Mouse (Mus musculus) megakaryocyte, embryonic 14.5 days (primary cell): ENCODE data around the gene Cbarp. TPM values are rescaled to one million over a fixed set of nuclear protein-coding genes. Genes with fewer than 3 reads are reported as not detected.
"Not testable (repeated sequence)": the region's sequence is repeated elsewhere in the genome, so short reads cannot be mapped to it uniquely, and the experiment has no call there.

ENCODE experiments used
- H3K27me3 ChIP-seq: replicated peaks from 2 replicates; pipeline ENCODE3; 2012; ENCODE audit warnings: inconsistent platforms
- H3K36me3 ChIP-seq: replicated peaks from 2 replicates; pipeline ENCODE3; 2012; ENCODE audit warnings: low read length, inconsistent platforms, mixed read lengths
- H3K4me1 ChIP-seq: 2 replicates; pipeline ENCODE4 v1.6.1; 2012; ENCODE audit warnings: inconsistent platforms
- H3K4me3 ChIP-seq: replicated peaks from 2 replicates; pipeline ENCODE3; 2012; ENCODE audit warnings: moderate library complexity, mild to moderate bottlenecking, inconsistent platforms
- H3K9me3 ChIP-seq: 2 replicates; pipeline ENCODE4 v1.6.1; 2012; ENCODE audit warnings: inconsistent platforms
- FLI1 ChIP-seq: IDR thresholded peaks from 2 replicates; pipeline ENCODE4 v1.6.1; 2012; ENCODE audit warnings: low read length, inconsistent platforms, mixed read lengths
- GATA1 ChIP-seq: IDR thresholded peaks from 3 replicates; pipeline ENCODE4 v1.6.1; 2012; ENCODE audit warnings: mixed read lengths, low read length, inconsistent platforms, borderline replicate concordance
- polyA plus RNA-seq: library from polyadenylated mRNA; stranded (reverse); fragments of >175 nt; gene quantifications from 2 replicates; pipeline ENCODE4 v1.2.3, GENCODE M21; 2012; ENCODE audit warnings: low replicate concordance; ENCODE audit not compliant: insufficient read depth

Gene Cbarp
- polyA plus RNA-seq, 1 experiment: 4.8 TPM

DNA sequence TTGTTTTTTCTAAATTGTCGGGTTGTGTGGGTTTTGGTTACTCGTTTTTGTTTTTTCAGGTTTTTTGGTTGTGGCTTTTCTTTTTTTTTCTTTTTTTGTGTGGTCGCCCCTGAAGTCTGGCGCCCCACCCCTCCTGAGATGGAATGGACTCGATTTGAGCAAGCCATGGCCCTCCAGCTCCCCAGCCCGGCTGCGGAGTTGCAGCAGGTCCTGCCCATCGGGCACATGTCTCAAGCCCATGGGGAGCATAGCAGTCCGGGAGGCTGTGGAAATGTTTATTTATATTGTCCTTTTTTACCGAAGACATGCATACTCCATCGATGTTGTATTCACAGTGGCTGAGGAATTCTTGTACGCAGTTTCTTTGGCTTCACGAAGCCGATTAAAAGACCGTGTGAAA, 30.6 kb upstream of the Cbarp start:
- no peak overlapping the region for H3K4me3 ChIP-seq
- no peaks in the 10 kb centered on the region for H3K27me3 ChIP-seq
- peaks cover 82% of the 10 kb centered on the region for H3K4me1 ChIP-seq
- H3K36me3 ChIP-seq: peaks cover 37% of the 10 kb centered on the region
- no peaks in the 10 kb centered on the region for H3K9me3 ChIP-seq
- no peak for TF ChIP-seq FLI1
- TF ChIP-seq GATA1: no peak

DNA sequence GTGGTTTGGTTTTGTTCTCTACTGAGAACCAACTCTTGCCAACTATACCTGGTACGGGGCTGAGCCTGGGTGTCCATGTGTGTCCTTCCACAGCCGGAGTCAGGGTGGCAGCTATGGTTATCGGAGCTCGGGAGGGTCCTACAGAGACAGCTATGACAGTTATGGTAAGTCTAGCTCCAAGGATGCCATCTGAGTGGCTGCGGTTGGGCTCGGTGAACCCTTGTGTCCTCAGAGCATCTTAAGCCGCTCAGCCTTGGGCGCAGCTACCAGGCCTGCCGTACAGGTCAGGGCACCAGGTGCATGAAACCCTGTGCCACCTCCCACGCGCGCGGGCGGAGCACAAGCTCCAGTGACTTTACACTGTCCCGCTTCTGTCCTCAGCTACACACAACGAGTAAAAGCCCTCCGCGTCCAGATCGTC, 30.0 kb upstream of the Cbarp start:
- Histone ChIP-seq H3K27me3 (no peaks in the 10 kb centered on the region), H3K4me1 (peaks cover 84% of the 10 kb centered on the region), H3K4me3 (no peak overlapping the region), H3K9me3 (no peaks in the 10 kb centered on the region), H3K36me3 (peaks cover 33% of the 10 kb centered on the region)
- no peak for TF ChIP-seq FLI1
- TF ChIP-seq GATA1: no peak

DNA sequence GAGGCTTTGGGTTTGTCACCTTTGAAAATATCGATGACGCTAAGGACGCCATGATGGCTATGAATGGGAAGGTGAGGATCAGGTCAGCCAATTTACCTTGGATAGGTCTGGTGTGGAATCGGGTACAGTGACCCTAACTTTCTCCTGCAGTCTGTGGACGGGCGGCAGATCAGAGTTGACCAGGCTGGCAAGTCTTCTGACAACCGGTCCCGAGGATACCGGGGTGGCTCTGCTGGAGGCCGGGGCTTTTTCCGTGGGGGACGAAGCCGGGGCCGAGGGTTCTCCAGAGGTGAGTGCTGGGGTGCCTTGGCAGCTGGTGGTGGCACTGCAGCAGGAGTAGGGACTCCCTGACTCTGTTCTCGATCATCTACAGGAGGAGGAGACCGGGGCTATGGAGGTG, 29.4 kb upstream of the Cbarp start:
- H3K9me3 ChIP-seq: no peaks in the 10 kb centered on the region
- peaks cover 84% of the 10 kb centered on the region for H3K4me1 ChIP-seq
- no peak for TF ChIP-seq FLI1
- TF ChIP-seq GATA1: no peak
- H3K36me3 ChIP-seq: peaks cover 33% of the 10 kb centered on the region
- H3K27me3 ChIP-seq: no peaks in the 10 kb centered on the region
- no peak overlapping the region for H3K4me3 ChIP-seq

DNA sequence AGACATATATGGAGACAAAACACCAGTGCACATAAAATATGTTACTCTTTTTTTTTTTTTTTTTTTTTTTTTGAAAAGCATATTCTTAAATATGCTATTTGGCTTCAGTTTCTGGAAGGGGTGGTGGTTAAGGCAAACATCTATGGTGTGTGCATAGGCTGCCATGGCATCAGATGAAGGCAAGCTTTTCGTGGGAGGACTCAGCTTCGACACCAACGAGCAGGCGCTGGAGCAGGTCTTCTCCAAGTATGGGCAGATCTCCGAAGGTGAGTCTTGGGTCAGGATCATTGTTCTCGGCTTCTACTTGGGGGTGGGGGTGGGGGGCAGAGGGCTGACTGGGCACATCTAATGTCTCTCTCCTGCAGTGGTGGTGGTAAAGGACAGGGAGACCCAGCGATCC, 29.0 kb upstream of the Cbarp start:
- Histone ChIP-seq H3K4me1 (peaks cover 84% of the 10 kb centered on the region), H3K4me3 (no peak overlapping the region), H3K36me3 (peaks cover 33% of the 10 kb centered on the region), H3K27me3 (no peaks in the 10 kb centered on the region), H3K9me3 (no peaks in the 10 kb centered on the region)
- TF ChIP-seq GATA1 (no peak), FLI1 (no peak)

DNA sequence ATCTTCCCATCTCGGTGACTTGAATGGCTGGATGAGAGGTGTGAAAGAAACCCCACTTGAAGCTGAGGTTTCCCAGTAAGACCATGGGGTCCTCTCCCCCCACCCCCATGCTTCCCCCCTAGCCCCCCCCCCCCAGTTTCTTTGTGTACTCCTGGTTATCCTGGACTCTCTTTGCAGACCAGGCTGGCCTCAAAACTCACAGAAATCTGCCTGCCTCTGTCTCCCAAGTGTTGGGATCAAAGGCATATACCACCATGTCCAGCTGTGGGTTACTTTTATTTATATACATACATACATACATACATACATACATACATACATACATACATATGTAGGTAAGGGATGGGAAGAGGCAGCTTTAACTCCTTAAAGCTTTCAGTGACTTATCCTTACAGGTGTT, 28.4 kb upstream of the Cbarp start:
- Histone ChIP-seq H3K4me1 (peaks cover 84% of the 10 kb centered on the region), H3K4me3 (peak overlapping the region; percentile 95), H3K27me3 (no peaks in the 10 kb centered on the region), H3K9me3 (no peaks in the 10 kb centered on the region), H3K36me3 (peaks cover 33% of the 10 kb centered on the region)
- TF ChIP-seq FLI1 (no peak), GATA1 (no peak)

DNA sequence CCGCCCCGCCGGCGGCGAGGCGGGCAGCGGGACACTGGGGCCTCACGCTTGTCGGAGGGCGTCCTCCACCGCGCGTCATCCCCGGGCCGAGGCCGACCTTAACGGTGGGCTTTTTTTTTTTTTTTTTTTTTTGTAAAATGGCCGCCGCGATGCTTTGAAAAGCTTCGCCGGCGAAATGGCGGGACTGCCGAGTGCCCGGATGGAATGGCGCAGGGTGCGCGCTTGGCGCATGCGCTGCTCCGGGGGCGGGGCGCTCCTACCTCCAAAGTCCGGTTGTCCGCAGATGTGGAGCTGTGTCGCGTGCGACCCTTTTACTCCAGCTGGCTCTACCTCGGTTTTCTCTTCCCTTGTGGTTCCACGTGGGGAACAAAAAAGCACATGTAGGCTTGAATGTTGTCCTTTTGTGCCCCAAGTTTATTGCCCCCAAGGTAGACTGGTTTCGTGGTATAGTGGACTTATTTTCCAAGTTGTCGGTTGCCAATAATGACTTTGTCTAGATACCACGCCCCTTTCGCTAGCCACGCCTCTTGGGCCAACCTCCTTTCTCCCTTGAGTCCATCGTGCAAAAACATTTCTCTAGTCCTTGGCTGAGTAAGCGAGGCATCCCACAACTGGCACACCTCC, 27.5 kb upstream of the Cbarp start:
- H3K9me3 ChIP-seq: no peaks in the 10 kb centered on the region
- peaks cover 85% of the 10 kb centered on the region for H3K4me1 ChIP-seq
- peak overlapping the region; percentile 95 for H3K4me3 ChIP-seq
- TF ChIP-seq FLI1: no peak
- no peak for TF ChIP-seq GATA1
- H3K36me3 ChIP-seq: peaks cover 33% of the 10 kb centered on the region
- H3K27me3 ChIP-seq: no peaks in the 10 kb centered on the region

DNA sequence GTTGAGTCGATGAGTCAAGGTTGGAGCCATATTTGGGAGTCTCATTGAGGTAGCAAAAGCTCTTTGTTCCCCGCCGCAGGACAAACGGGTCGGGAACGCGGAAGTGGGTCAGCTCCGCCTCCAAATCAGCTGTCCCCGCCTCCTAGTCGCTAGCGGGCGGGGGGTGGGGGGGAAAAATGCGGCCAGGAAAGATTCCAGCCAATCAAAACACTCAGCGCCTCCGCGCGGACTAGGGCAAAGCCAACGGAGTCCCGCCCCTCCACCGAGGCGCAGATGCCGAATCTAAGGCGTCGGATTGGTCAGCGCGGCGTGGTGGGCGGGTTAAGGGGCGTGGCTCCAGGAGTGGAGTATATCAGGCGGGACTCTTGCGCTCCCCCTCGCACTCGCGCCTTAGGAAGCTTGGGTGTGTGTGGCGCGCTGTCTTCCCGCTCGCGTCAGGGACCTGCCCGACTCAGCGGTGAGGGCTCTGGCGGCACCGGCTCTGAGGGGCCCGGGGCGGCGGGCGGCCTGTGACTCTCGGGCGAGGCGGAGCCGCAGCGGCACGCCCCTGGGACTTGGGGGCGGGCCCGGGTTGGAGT, 26.9 kb upstream of the Cbarp start:
- H3K4me3 ChIP-seq: peak overlapping the region; percentile 95
- no peaks in the 10 kb centered on the region for H3K9me3 ChIP-seq
- peaks cover 88% of the 10 kb centered on the region for H3K4me1 ChIP-seq
- H3K36me3 ChIP-seq: peaks cover 35% of the 10 kb centered on the region
- no peaks in the 10 kb centered on the region for H3K27me3 ChIP-seq
- TF ChIP-seq FLI1: no peak
- no peak for TF ChIP-seq GATA1

DNA sequence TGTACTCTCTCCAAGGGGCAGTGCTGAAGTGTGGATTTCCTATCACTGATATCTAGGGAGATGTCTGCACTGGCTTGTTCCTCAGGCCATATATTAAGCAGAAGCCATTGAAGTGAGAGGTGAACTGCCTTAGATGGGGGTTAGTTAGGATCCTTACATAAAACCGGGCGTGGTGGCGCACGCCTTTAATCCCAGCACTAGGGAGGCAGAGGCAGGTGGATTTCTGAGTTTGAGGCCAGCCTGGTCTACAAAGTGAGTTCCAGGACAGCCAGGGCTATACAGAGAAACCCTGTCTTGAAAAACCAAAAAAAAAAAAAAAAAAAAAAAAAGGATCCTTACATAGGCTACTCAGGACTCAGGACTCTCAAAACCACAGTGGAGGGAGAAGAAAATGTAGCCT, 25.5 kb upstream of the Cbarp start:
- H3K36me3 ChIP-seq: peaks cover 23% of the 10 kb centered on the region
- not testable (repeated sequence) for H3K27me3 ChIP-seq, H3K9me3 ChIP-seq
- H3K4me1 ChIP-seq: peaks cover 88% of the 10 kb centered on the region
- H3K4me3 ChIP-seq: peak overlapping the region; percentile 93

DNA sequence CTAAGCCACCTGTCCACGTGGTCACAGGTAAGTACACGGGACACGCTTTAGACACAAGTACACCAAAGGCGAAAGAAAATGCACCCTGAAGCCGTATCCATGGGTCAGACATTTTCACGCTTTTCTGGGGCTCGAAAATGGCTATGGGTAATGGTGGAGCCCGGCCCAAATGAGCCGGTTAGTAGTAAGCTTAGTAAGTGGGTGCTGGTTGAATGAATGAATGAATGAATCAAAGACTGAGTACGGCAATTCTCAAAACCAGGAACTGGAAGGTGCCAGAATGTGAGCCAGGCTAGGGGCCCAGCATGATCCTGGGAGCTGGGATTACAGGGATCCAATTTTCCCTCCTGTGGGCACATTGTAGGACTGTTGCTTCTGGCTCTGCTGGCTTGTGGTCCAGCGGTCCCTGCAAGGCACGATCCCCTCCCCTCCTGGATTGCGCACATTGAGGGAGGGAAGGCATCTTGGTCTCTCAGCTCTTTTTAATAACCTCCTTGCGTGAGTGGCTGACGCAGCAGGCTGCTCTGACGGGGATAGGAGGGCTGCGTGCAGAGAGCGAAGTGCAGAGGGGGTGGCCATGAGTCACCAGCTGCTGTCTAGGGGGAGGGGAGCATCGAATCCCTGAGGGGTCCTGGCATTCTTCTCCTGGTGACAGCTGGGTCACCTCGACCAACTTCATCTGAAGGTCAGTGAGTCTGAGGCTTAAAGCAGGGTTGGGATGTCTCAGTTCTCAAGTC, 24.9 kb upstream of the Cbarp start, which contains the start of gene Cirbp:
TSS of gene Cirbp (plus strand) at position 594 of the 737 bp plus-strand sequence.
- H3K36me3 ChIP-seq: peaks cover 18% of the 10 kb centered on the region
- peaks cover 90% of the 10 kb centered on the region for H3K4me1 ChIP-seq
- H3K27me3 ChIP-seq: no peaks in the 10 kb centered on the region
- H3K4me3 ChIP-seq: peak within 1 kb of the TSS; percentile 95
- H3K9me3 ChIP-seq: no peaks in the 10 kb centered on the region
- TF ChIP-seq FLI1: no peak
- no peak for TF ChIP-seq GATA1

DNA sequence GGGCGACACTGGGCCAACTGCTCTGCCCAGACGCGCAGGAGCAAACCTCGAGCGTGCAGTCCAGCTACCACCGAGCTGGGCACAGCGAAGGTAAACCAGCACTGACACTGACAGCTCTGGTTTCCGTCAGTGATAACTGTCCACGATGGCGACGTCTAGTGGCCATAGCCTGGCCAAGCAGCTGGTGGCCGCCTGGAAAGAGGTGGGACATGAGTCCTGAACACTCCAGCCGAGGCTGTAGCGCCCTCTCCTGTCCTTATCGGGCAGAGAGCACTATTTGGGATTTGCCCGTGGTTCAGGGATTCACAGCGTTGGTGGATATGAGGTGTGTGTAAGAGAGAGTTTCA, 24.3 kb upstream of the Cbarp start:
- no peaks in the 10 kb centered on the region for H3K27me3 ChIP-seq
- peaks cover 90% of the 10 kb centered on the region for H3K4me1 ChIP-seq
- H3K36me3 ChIP-seq: peaks cover 12% of the 10 kb centered on the region
- no peaks in the 10 kb centered on the region for H3K9me3 ChIP-seq
- no peak for TF ChIP-seq FLI1
- no peak for TF ChIP-seq GATA1
- H3K4me3 ChIP-seq: peak overlapping the region; percentile 93
